ENCODE assay signal across 7 mouse cellular contexts in genomic region chr10:39451065-39451464, GRCm38 (mm10).
DNase-seq lines count a peak whose midpoint lies in the region; ATAC-seq and TF ChIP-seq lines count a peak whose summit lies in the region.

No protein-coding gene starts in this region.

- H3K4me1 ChIP-seq in bone marrow macrophage, adult 2 months (ENCODE audit: control insufficient read depth, insufficient read depth, low read length): peaks cover 49% of the 10 kb centered on the region
- H3K4me1 ChIP-seq in embryonic facial prominence, embryonic 13.5 days: peaks cover 34% of the 10 kb centered on the region
- H3K4me1 ChIP-seq in hindbrain, embryonic 16.5 days (ENCODE audit: control insufficient read depth, insufficient read depth, low read depth, low read length): peaks cover 39% of the 10 kb centered on the region
- peaks cover 7% of the 10 kb centered on the region for H3K4me1 ChIP-seq in liver, embryonic 16.5 days (ENCODE audit: control insufficient read depth, low read depth, low read length)

- H3K4me3 ChIP-seq in bone marrow macrophage, adult 2 months (ENCODE audit: insufficient read depth, low read length): peak overlapping the region; percentile 37
- H3K4me3 ChIP-seq in embryonic facial prominence, embryonic 13.5 days: no peak overlapping the region
- no peak overlapping the region for H3K4me3 ChIP-seq in hindbrain, embryonic 16.5 days (ENCODE audit: low read length)
- no peak overlapping the region for H3K4me3 ChIP-seq in liver, embryonic 16.5 days (ENCODE audit: low read depth, low read length)

- no peak for TF ChIP-seq POLR2A in bone marrow macrophage, adult 2 months (IDR thresholded peaks at IDR 0.05; ENCODE audit: borderline replicate concordance, low read depth, low read length)

- DNase-seq in right cerebral cortex, postnatal 10 days (ENCODE audit: low spot score in 2 of 2): no peak
- no peak for DNase-seq in left cerebral cortex, adult 11 months (ENCODE audit: low spot score)
- DNase-seq in gastrocnemius, postnatal 4 days (ENCODE audit: low spot score in 2 of 2): no peak

- H3K9me3 ChIP-seq in embryonic facial prominence, embryonic 13.5 days: no peaks in the 10 kb centered on the region
- no peaks in the 10 kb centered on the region for H3K9me3 ChIP-seq in hindbrain, embryonic 16.5 days (ENCODE audit: control insufficient read depth, low read length)
- H3K9me3 ChIP-seq in liver, embryonic 16.5 days (replicated peaks; ENCODE audit: control insufficient read depth, low read length): no peaks in the 10 kb centered on the region

- H3K27ac ChIP-seq in bone marrow macrophage, adult 2 months (ENCODE audit: insufficient read depth, low read depth, low read length): peak overlapping the region; percentile 76
- peak overlapping the region; percentile 62; the same call in 1 of the 2 replicates for H3K27ac ChIP-seq in embryonic facial prominence, embryonic 13.5 days
- H3K27ac ChIP-seq in hindbrain, embryonic 16.5 days (ENCODE audit: low read depth, low read length): peak overlapping the region; percentile 58
- no peak overlapping the region for H3K27ac ChIP-seq in liver, embryonic 16.5 days (ENCODE audit: low read length)

- no peak for TF ChIP-seq CTCF in bone marrow macrophage, adult 2 months (IDR thresholded peaks at IDR 0.05; ENCODE audit: low read depth, low read length)

- WGBS in embryonic facial prominence, embryonic 13.5 days: 40% methylated on average over 6 of the region's 6 CpGs
- WGBS in hindbrain, embryonic 16.5 days: 69% methylated on average over 6 of the region's 6 CpGs
- 67% methylated on average over 6 of the region's 6 CpGs for WGBS in liver, embryonic 16.5 days (ENCODE audit: insufficient replicate concordance)

- no peaks in the 10 kb centered on the region for H3K36me3 ChIP-seq in embryonic facial prominence, embryonic 13.5 days
- no peaks in the 10 kb centered on the region for H3K36me3 ChIP-seq in hindbrain, embryonic 16.5 days (ENCODE audit: control insufficient read depth, insufficient read depth, low read length)
- H3K36me3 ChIP-seq in liver, embryonic 16.5 days (ENCODE audit: control insufficient read depth, insufficient read depth): no peaks in the 10 kb centered on the region

- H3K4me2 ChIP-seq in embryonic facial prominence, embryonic 13.5 days: no peak overlapping the region
- H3K4me2 ChIP-seq in hindbrain, embryonic 16.5 days (ENCODE audit: low read length): no peak overlapping the region
- no peak overlapping the region for H3K4me2 ChIP-seq in liver, embryonic 16.5 days (ENCODE audit: low read depth, low read length)

- ATAC-seq in embryonic facial prominence, embryonic 13.5 days (ENCODE audit: insufficient number of reproducible peaks, insufficient read depth, low FRiP score, low TSS enrichment, low read depth): no peak
- ATAC-seq in hindbrain, embryonic 16.5 days: 0 out of 2 replicates have a peak, but pooled peaks have one; percentile 19
- 0 out of 2 replicates have a peak, but pooled peaks have one; percentile 37 for ATAC-seq in liver, embryonic 16.5 days (ENCODE audit: low read depth)

- no peak overlapping the region for H3K9ac ChIP-seq in embryonic facial prominence, embryonic 13.5 days
- no peak overlapping the region for H3K9ac ChIP-seq in hindbrain, embryonic 16.5 days (ENCODE audit: low read depth, low read length)
- no peak overlapping the region for H3K9ac ChIP-seq in liver, embryonic 16.5 days (ENCODE audit: low read depth, low read length)

- no peaks in the 10 kb centered on the region for H3K27me3 ChIP-seq in embryonic facial prominence, embryonic 13.5 days
- H3K27me3 ChIP-seq in hindbrain, embryonic 16.5 days (replicated peaks; ENCODE audit: control insufficient read depth, insufficient read depth, low read length): no peaks in the 10 kb centered on the region
- H3K27me3 ChIP-seq in liver, embryonic 16.5 days (ENCODE audit: control insufficient read depth, insufficient read depth, low read depth, low read length): no peaks in the 10 kb centered on the region
